Mouse (Mus musculus): ENCODE data around the gene Rps7. TPM values are rescaled to one million over a fixed set of nuclear protein-coding genes. Genes with fewer than 3 reads are reported as not detected.

Gene Rps7
- total RNA-seq, 1 experiment from 2014 or later = 2,689 TPM

Other genes with a start within 250 kb of the Rps7 start
- 0.39 TPM in 1 of 3 replicates, not detected in the others for gene Dcdc2c, start 83.6 kb downstream of the Rps7 start, total RNA-seq (2017)
- gene Allc, start 53.4 kb downstream of the Rps7 start, total RNA-seq (2017) = 1.6 TPM in 1 of 3 replicates, not detected in the others
- gene Colec11, start 12.6 kb downstream of the Rps7 start, total RNA-seq (2017) = not detected in 3 replicates
- gene Rnaseh1, start 13.6 kb upstream of the Rps7 start, total RNA-seq (2017) = 11.4 to 33.2 TPM (median 23.3 TPM) in 3 replicates
- gene Adi1, start 39.3 kb upstream of the Rps7 start, total RNA-seq (2017) = 2.1 to 9.3 TPM (median 4.4 TPM) in 3 replicates
- 31.9 to 49.2 TPM (median 37.4 TPM) in 3 replicates for gene Trappc12, start 114.5 kb upstream of the Rps7 start, total RNA-seq (2017)
- 16.4 to 40.7 TPM (median 25.3 TPM) in 3 replicates for gene Eipr1, start 115.8 kb upstream of the Rps7 start, total RNA-seq (2017)

Data from monocyte, adult 5-6 weeks (primary cell).